Mouse (Mus musculus) CH12.LX (cell line): ENCODE measurements around the gene Acmsd. TPM values are rescaled to one million over a fixed set of nuclear protein-coding genes. Genes with fewer than 3 reads are reported as not detected.
A peak's percentile ranks its signal among the peaks of the same experiment; 100 is the strongest.

Experiments
- DNase-seq: peaks from one replicate; pipeline ENCODE4 v3.0.0-alpha.2; 2013; ENCODE audit errors: extremely low read depth
- H3K27ac ChIP-seq: 2 replicates; pipeline ENCODE4 v1.5.1; 2012; ENCODE audit warnings: low read depth, mild to moderate bottlenecking, control low read depth, moderate library complexity; ENCODE audit not compliant: insufficient read depth
- H3K27me3 ChIP-seq: replicated peaks from 2 replicates; pipeline ENCODE3; 2012; ENCODE audit warnings: inconsistent platforms
- H3K36me3 ChIP-seq, 2 experiments: replicated peaks in 1 of 2; 2 replicates each; pipeline versions ENCODE3 to v1.6.1; 2012; ENCODE audit warnings: inconsistent platforms in 1 of 2, low read length in 1 of 2, mild to moderate bottlenecking in 1 of 2, mixed read lengths in 1 of 2, moderate library complexity in 1 of 2; ENCODE audit not compliant: control insufficient read depth in 1 of 2, insufficient read depth in 1 of 2
- H3K4me1 ChIP-seq, 2 experiments: 2 replicates each; pipeline ENCODE4 v1.6.1; 2012; ENCODE audit warnings: inconsistent platforms in 1 of 2, moderate library complexity in 1 of 2; ENCODE audit not compliant: insufficient read depth in 2 of 2, control insufficient read depth in 1 of 2
- H3K4me2 ChIP-seq: 2 replicates; pipeline ENCODE4 v1.6.1; 2012; ENCODE audit warnings: low read depth, mild to moderate bottlenecking, control low read depth; ENCODE audit not compliant: poor library complexity, insufficient read depth, severe bottlenecking
- H3K4me3 ChIP-seq, 3 experiments: fragments of 150-350 bp in 1 of 3; sonication (generic) in 1 of 3; replicated peaks in 1 of 3; 2 replicates each; pipeline versions ENCODE3 to v1.5.1; 2011 to 2012; ENCODE audit warnings: low read depth in 2 of 3, low read length in 2 of 3, mild to moderate bottlenecking in 2 of 3, moderate library complexity in 2 of 3, control low read depth in 1 of 3, improper control_type of control experiment in 1 of 3, inconsistent platforms in 1 of 3, mixed read lengths in 1 of 3; ENCODE audit not compliant: poor library complexity in 1 of 3
- H3K79me2 ChIP-seq: replicated peaks from 2 replicates; pipeline ENCODE4 v1.6.1; 2012; ENCODE audit warnings: mild to moderate bottlenecking, moderate library complexity; ENCODE audit not compliant: control insufficient read depth, poor library complexity, insufficient read depth, severe bottlenecking; ENCODE audit errors: extremely low read depth
- H3K9ac ChIP-seq: 2 replicates; pipeline ENCODE4 v1.6.1; 2012; ENCODE audit warnings: low read depth, mild to moderate bottlenecking, control low read depth, moderate library complexity; ENCODE audit not compliant: insufficient read depth
- H3K9me3 ChIP-seq: replicated peaks from 2 replicates; pipeline ENCODE3; 2012; ENCODE audit warnings: low read length, inconsistent platforms, mixed read lengths
- BHLHE40 ChIP-seq: IDR thresholded peaks from 2 replicates; pipeline ENCODE4 v1.6.1; 2011; ENCODE audit warnings: mild to moderate bottlenecking, low read depth, low read length, improper control_type of control experiment
- CHD1 ChIP-seq: IDR thresholded peaks from 2 replicates; pipeline ENCODE4 v1.6.1; 2012; ENCODE audit warnings: low read depth, low read length, improper control_type of control experiment, inconsistent platforms
- CTCF ChIP-seq, 2 experiments: IDR thresholded peaks in 1 of 2; conservative IDR thresholded peaks in 1 of 2; 2 replicates each; pipeline ENCODE4 v1.5.1; 2011 to 2012; ENCODE audit warnings: low read depth in 2 of 2, low read length in 2 of 2, improper control_type of control experiment in 1 of 2, inconsistent platforms in 1 of 2, mild to moderate bottlenecking in 1 of 2, moderate library complexity in 1 of 2
- ELF1 ChIP-seq: IDR thresholded peaks from 2 replicates; pipeline ENCODE4 v1.6.1; 2014; ENCODE audit warnings: low read depth, mild to moderate bottlenecking, inconsistent platforms, low read length, improper control_type of control experiment
- EP300 ChIP-seq: IDR thresholded peaks from 2 replicates; pipeline ENCODE4 v1.6.1; 2011; ENCODE audit warnings: low read length, improper control_type of control experiment
- HCFC1 ChIP-seq: IDR thresholded peaks from 2 replicates; pipeline ENCODE4 v1.6.1; 2012; ENCODE audit warnings: low read depth, mild to moderate bottlenecking, inconsistent platforms, low read length, improper control_type of control experiment
- IRF4 ChIP-seq: IDR thresholded peaks from 2 replicates; pipeline ENCODE4 v1.6.1; 2014; ENCODE audit warnings: low read depth, mild to moderate bottlenecking, inconsistent platforms, low read length, improper control_type of control experiment
- MAX ChIP-seq: IDR thresholded peaks from 2 replicates; pipeline ENCODE4 v1.6.1; 2011; ENCODE audit warnings: low read length, improper control_type of control experiment
- MEF2A ChIP-seq: IDR thresholded peaks from 2 replicates; pipeline ENCODE4 v1.6.1; 2014; ENCODE audit warnings: low read depth, mild to moderate bottlenecking, inconsistent platforms, low read length, improper control_type of control experiment, borderline replicate concordance
- MXI1 ChIP-seq: IDR thresholded peaks from 2 replicates; pipeline ENCODE4 v1.6.1; 2011; ENCODE audit warnings: mild to moderate bottlenecking, low read depth, low read length, improper control_type of control experiment
- MYC ChIP-seq: IDR thresholded peaks from 2 replicates; pipeline ENCODE4 v1.6.1; 2011; ENCODE audit warnings: low read depth, mild to moderate bottlenecking, improper control_type of control experiment, low read length
- NELFE ChIP-seq: IDR thresholded peaks from 2 replicates; pipeline ENCODE4 v1.6.1; 2011; ENCODE audit warnings: low read depth, low read length, improper control_type of control experiment
- NRF1 ChIP-seq: IDR thresholded peaks from 2 replicates; pipeline ENCODE4 v1.6.1; 2014; ENCODE audit warnings: low read depth, mild to moderate bottlenecking, inconsistent platforms, low read length, improper control_type of control experiment, moderate library complexity
- RAD21 ChIP-seq: IDR thresholded peaks from 2 replicates; pipeline ENCODE4 v1.6.1; 2011; ENCODE audit warnings: low read depth, mild to moderate bottlenecking, low read length, improper control_type of control experiment, moderate library complexity
- RCOR1 ChIP-seq: conservative IDR thresholded peaks from 2 replicates; pipeline ENCODE4 v1.6.1; 2012; ENCODE audit warnings: low read depth, mild to moderate bottlenecking, inconsistent platforms, low read length, improper control_type of control experiment
- SIN3A ChIP-seq: IDR thresholded peaks from 2 replicates; pipeline ENCODE4 v1.6.1; 2012; ENCODE audit warnings: low read length, improper control_type of control experiment, inconsistent platforms
- TBP ChIP-seq: conservative IDR thresholded peaks from 2 replicates; pipeline ENCODE4 v1.6.1; 2011; ENCODE audit warnings: low read depth, low read length, improper control_type of control experiment
- TCF12 ChIP-seq: IDR thresholded peaks from 2 replicates; pipeline ENCODE4 v1.6.1; 2014; ENCODE audit warnings: low read depth, mild to moderate bottlenecking, inconsistent platforms, low read length, improper control_type of control experiment
- UBTF ChIP-seq: IDR thresholded peaks from 2 replicates; pipeline ENCODE4 v1.6.1; 2012; ENCODE audit warnings: low read depth, mild to moderate bottlenecking, inconsistent platforms, low read length, improper control_type of control experiment, moderate library complexity
- USF1 ChIP-seq: IDR thresholded peaks from 2 replicates; pipeline ENCODE4 v1.6.1; 2014; ENCODE audit warnings: low read depth, mild to moderate bottlenecking, inconsistent platforms, low read length, improper control_type of control experiment
- ZC3H11A ChIP-seq: IDR thresholded peaks from 2 replicates; pipeline ENCODE4 v1.6.1; 2012; ENCODE audit warnings: low read depth, mild to moderate bottlenecking, inconsistent platforms, low read length, improper control_type of control experiment
- ZKSCAN1 ChIP-seq: IDR thresholded peaks from 2 replicates; pipeline ENCODE4 v1.6.1; 2012; ENCODE audit warnings: low read depth, inconsistent platforms, low read length, improper control_type of control experiment, borderline replicate concordance
- ZMIZ1 ChIP-seq: IDR thresholded peaks from 2 replicates; pipeline ENCODE4 v1.6.1; 2012; ENCODE audit warnings: low read depth, mild to moderate bottlenecking, inconsistent platforms, low read length, improper control_type of control experiment
- ZNF384 ChIP-seq: IDR thresholded peaks from 2 replicates; pipeline ENCODE4 v1.6.1; 2012; ENCODE audit warnings: low read depth, low read length, improper control_type of control experiment, inconsistent platforms
- dilution Hi-C: fragments of 300-500 bp; cut with MboI; formaldehyde crosslinking; loops from 2 replicates; pipeline ENCODE4 v1.14.3; 2020; ENCODE audit warnings: low sequenced_read_pairs; ENCODE audit not compliant: extremely low pct_unique_long_range_greater_than_20kb, extremely low pct_ligation_motif_present
- in situ Hi-C: fragments of 300-500 bp; cut with MboI; formaldehyde crosslinking; loops from 3 replicates; pipeline ENCODE4 v1.14.3; 2019; ENCODE audit warnings: low sequenced_read_pairs, low pct_ligation_motif_present, low pct_unique_long_range_greater_than_20kb, mixed read lengths
- polyA plus RNA-seq: library from polyadenylated mRNA; unstranded; fragments of >175 nt; gene quantifications from 2 replicates; pipeline ENCODE4 v1.2.1, GENCODE M21; 2012; ENCODE audit warnings: low read depth; ENCODE audit not compliant: insufficient read length
- total RNA-seq, 2 experiments: library from RNA; depleted of rRNA; stranded (reverse); fragments of 300-350 nt in 1 of 2; fragments of >200 nt in 1 of 2; gene quantifications; 2 replicates each; pipeline ENCODE4 v1.2.3; 2012 to 2014

Acmsd gene
- total and polyA plus RNA-seq, 3 experiments = not detected

GRCm38 (mm10) chr1:127780849-127781248, 51.6 kb downstream of the Acmsd start:
- Histone ChIP-seq H3K4me2 (peak overlapping the region; percentile 46; the same call in 1 of the 2 replicates), H3K9me3 (no peaks in the 10 kb centered on the region)
- in situ Hi-C loops = no loop called here
- TF ChIP-seq CHD1 (no peak), SIN3A (0 out of 2 replicates have a peak, but pooled peaks have one; percentile 29), BHLHE40 (no peak), RCOR1 (no peak), EP300 (no peak), RAD21 (no peak)
- TF ChIP-seq, all 38 proteins: peak for 1
- Histone ChIP-seq H3K79me2 (peaks cover 93% of the 10 kb centered on the region), H3K27me3 (no peaks in the 10 kb centered on the region), H3K4me3 (no peak overlapping the region), H3K27ac (no peak overlapping the region), H3K9ac (no peak overlapping the region), H3K36me3 (peaks cover 2 to 52% of the 10 kb centered on the region in 2 experiments), H3K4me1 (peaks cover 13 to 81% of the 10 kb centered on the region in 2 experiments)
- dilution Hi-C loops = no loop called here
- peak; percentile 52 for DNase-seq

GRCm38 (mm10) chr1:127783862-127784261, 54.6 kb downstream of the Acmsd start:
- DNase-seq = no peak
- H3K36me3 ChIP-seq = peaks cover 6 to 52% of the 10 kb centered on the region in 2 experiments
- no peak overlapping the region for H3K9ac ChIP-seq
- H3K27ac ChIP-seq = no peak overlapping the region
- H3K9me3 ChIP-seq = no peaks in the 10 kb centered on the region
- dilution Hi-C loops = no loop called here
- TF ChIP-seq IRF4 = no peak
- TF ChIP-seq MAX = no peak
- TF ChIP-seq ELF1 = no peak
- no peak for TF ChIP-seq HCFC1
- no peak for TF ChIP-seq ZNF384
- no peak for TF ChIP-seq SIN3A
- TF ChIP-seq, all 38 proteins: peak for 0
- peaks cover 87% of the 10 kb centered on the region for H3K79me2 ChIP-seq
- H3K4me1 ChIP-seq = peaks cover 11 to 73% of the 10 kb centered on the region in 2 experiments
- no peak overlapping the region for H3K4me2 ChIP-seq
- H3K4me3 ChIP-seq = no peak overlapping the region
- in situ Hi-C loops = no loop called here
- H3K27me3 ChIP-seq = no peaks in the 10 kb centered on the region

- dilution Hi-C loops = no loop called here
- no peak overlapping the region for H3K9ac ChIP-seq
- peaks cover 6 to 61% of the 10 kb centered on the region in 2 experiments for H3K36me3 ChIP-seq
- H3K4me1 ChIP-seq = peaks cover 8 to 54% of the 10 kb centered on the region in 2 experiments
- no peak overlapping the region for H3K4me3 ChIP-seq
- H3K27ac ChIP-seq = no peak overlapping the region
- TF ChIP-seq CTCF (conservative IDR thresholded peaks at IDR 0.05 in 1 of 2, IDR thresholded peaks at IDR 0.05 in 1 of 2; ENCODE audit: low read depth in 2 of 2, low read length in 2 of 2) (no peak), TCF12 (no peak), MYC (no peak), CHD1 (no peak), USF1 (no peak), ZC3H11A (no peak), TBP (no peak), EP300 (no peak), MXI1 (no peak), BHLHE40 (no peak), IRF4 (no peak), HCFC1 (no peak), UBTF (no peak), ZKSCAN1 (no peak), NELFE (no peak), MEF2A (no peak), ZMIZ1 (no peak), NRF1 (no peak)
- no peak for DNase-seq
- H3K4me2 ChIP-seq = no peak overlapping the region
- no peaks in the 10 kb centered on the region for H3K9me3 ChIP-seq
- H3K79me2 ChIP-seq = peaks cover 89% of the 10 kb centered on the region
- no peaks in the 10 kb centered on the region for H3K27me3 ChIP-seq
- in situ Hi-C loops = no loop called here
Measured at GRCm38 (mm10) chr1:127785882-127786281, 56.7 kb downstream of the Acmsd start.
